Mouse (Mus musculus) megakaryocyte, embryonic 14.5 days (primary cell): ENCODE results near the gene Cspg4. TPM values are rescaled to one million over a fixed set of nuclear protein-coding genes. Genes with fewer than 3 reads are reported as not detected.
A peak's percentile ranks its signal among the peaks of the same experiment; 100 is the strongest.

Experiments used
- H3K27me3 ChIP-seq: replicated peaks from 2 replicates; pipeline ENCODE3; 2012; ENCODE audit warnings: inconsistent platforms
- H3K36me3 ChIP-seq: replicated peaks from 2 replicates; pipeline ENCODE3; 2012; ENCODE audit warnings: low read length, inconsistent platforms, mixed read lengths
- H3K4me1 ChIP-seq: 2 replicates; pipeline ENCODE4 v1.6.1; 2012; ENCODE audit warnings: inconsistent platforms
- H3K4me3 ChIP-seq: replicated peaks from 2 replicates; pipeline ENCODE3; 2012; ENCODE audit warnings: moderate library complexity, mild to moderate bottlenecking, inconsistent platforms
- H3K9me3 ChIP-seq: 2 replicates; pipeline ENCODE4 v1.6.1; 2012; ENCODE audit warnings: inconsistent platforms
- FLI1 ChIP-seq: IDR thresholded peaks from 2 replicates; pipeline ENCODE4 v1.6.1; 2012; ENCODE audit warnings: low read length, inconsistent platforms, mixed read lengths
- GATA1 ChIP-seq: IDR thresholded peaks from 3 replicates; pipeline ENCODE4 v1.6.1; 2012; ENCODE audit warnings: mixed read lengths, low read length, inconsistent platforms, borderline replicate concordance
- polyA plus RNA-seq: library from polyadenylated mRNA; stranded (reverse); fragments of >175 nt; gene quantifications from 2 replicates; pipeline ENCODE4 v1.2.3, GENCODE M21; 2012; ENCODE audit warnings: low replicate concordance; ENCODE audit not compliant: insufficient read depth

Gene Cspg4
- 0.01 TPM in 1 of 2 replicates, not detected in the other for polyA plus RNA-seq

DNA sequence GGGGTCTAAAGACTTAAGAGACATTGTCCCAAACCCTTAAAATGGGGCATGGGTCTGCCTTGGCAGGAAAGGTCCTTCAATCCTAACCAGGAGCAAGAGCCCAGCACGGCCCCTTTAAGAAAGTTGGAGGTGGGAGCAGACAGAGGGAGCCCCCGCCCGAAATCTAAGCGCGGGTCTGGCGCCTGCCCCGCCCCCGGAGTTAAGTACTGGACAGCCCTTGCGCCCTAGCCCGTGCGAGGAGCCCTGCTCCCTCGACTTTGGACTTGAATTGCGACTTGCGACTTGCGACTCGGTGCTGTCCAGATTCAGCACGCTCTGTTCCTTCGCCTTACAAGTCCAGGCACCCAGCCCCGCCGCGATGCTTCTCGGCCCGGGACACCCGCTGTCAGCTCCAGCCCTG is at the start of gene Cspg4:
Gene Cspg4, plus strand, starts transcription at position 202 of the 400 bp plus-strand sequence.
- Histone ChIP-seq H3K9me3 (no peaks in the 10 kb centered on the region), H3K27me3 (peaks cover 90% of the 10 kb centered on the region), H3K4me1 (no peaks in the 10 kb centered on the region), H3K36me3 (no peaks in the 10 kb centered on the region), H3K4me3 (no peak within 1 kb of the TSS)
- TF ChIP-seq GATA1 (no peak), FLI1 (no peak)

DNA sequence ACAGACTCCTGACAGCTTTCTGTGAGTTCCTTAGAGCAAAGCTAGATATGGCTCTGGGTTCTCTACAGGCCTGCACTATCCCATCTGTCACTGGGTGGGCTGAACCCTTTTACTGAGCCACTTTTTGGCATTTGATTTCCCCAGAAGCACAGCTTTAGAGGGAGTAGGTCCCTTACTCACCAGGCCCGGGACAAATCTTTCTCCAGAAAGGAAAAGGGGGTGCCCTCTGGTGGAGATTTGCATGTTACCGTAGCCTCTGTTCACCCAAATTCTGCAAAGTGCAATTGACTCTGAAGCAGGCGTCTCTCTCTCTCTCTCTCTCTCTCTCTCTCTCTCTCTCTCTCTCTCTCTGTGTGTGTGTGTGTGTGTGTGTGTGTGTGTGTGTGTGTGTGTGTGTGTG is 39.9 kb upstream of the Cspg4 start:
- Histone ChIP-seq H3K9me3 (no peaks in the 10 kb centered on the region), H3K27me3 (peaks cover 57% of the 10 kb centered on the region), H3K36me3 (no peaks in the 10 kb centered on the region), H3K4me1 (no peaks in the 10 kb centered on the region), H3K4me3 (no peak overlapping the region)
- no peak for TF ChIP-seq GATA1
- no peak for TF ChIP-seq FLI1

DNA sequence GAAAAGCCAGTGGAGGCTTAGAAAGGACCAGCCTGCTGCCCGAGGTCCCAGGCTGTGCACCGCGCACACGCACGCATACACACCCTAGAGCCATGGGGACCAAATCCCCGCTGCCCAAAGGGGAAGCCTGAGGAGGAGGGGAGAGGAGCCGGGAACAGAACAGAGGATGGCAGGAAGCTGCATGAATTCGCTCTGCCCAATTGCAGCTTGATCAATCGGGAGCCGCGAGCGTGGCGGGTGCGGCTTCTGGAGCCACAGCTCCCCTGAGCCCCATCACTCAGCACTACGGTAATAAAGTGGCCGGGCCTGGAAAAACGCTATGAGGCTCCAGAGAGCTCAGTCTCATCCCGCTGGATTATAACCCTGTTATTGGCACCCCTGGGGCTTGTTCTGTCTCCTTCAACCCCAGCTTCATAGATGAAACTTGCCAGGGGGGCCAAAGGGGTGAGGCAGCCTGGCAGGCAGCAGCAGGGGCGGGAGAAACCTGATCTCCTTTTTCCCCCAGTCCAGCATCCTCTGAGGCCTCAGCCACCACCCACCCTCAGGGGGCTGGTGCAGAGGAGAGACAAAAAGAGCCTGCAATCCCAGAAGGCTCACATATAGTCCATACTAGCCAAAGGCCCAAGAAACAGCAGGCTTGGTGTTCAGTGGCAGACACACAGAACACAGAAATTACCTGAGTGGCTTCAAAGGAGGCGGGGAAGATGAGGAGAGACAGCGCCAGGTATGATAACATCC is 39.2 kb upstream of the Cspg4 start:
- Histone ChIP-seq H3K9me3 (no peaks in the 10 kb centered on the region), H3K4me3 (no peak overlapping the region), H3K27me3 (peaks cover 63% of the 10 kb centered on the region), H3K36me3 (no peaks in the 10 kb centered on the region), H3K4me1 (no peaks in the 10 kb centered on the region)
- TF ChIP-seq FLI1 (no peak), GATA1 (no peak)

- Histone ChIP-seq H3K4me1 (peaks cover 12% of the 10 kb centered on the region), H3K36me3 (no peaks in the 10 kb centered on the region), H3K27me3 (peaks cover 70% of the 10 kb centered on the region), H3K9me3 (no peaks in the 10 kb centered on the region), H3K4me3 (no peak overlapping the region)
- TF ChIP-seq FLI1 (no peak), GATA1 (no peak)
Observed at GRCm38 (mm10) chr9:56828146-56828545, 36.7 kb upstream of the Cspg4 start.

DNA sequence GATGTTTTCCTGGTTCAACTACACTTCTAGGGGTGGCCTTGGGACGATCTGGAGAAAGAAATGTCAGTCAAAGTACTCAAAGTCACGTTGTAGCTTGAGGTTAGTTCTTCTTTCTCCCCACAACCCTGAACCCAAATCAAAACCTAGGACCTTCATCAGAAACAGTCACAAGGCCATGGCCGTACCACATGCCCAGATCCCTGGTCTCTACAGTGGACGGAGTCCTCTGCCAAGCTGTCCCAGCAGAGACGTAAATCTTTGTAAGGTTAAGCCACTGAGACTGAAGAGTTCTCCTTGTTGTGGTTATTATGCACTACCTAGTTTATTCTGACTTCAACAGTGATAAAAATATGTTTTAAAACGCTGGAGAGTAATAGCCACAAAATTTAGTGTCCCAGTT is 36.0 kb upstream of the Cspg4 start:
- H3K4me3 ChIP-seq = no peak overlapping the region
- H3K4me1 ChIP-seq = peaks cover 15% of the 10 kb centered on the region
- TF ChIP-seq GATA1 (no peak), FLI1 (no peak)
- H3K36me3 ChIP-seq = no peaks in the 10 kb centered on the region
- no peaks in the 10 kb centered on the region for H3K9me3 ChIP-seq
- H3K27me3 ChIP-seq = peaks cover 75% of the 10 kb centered on the region

DNA sequence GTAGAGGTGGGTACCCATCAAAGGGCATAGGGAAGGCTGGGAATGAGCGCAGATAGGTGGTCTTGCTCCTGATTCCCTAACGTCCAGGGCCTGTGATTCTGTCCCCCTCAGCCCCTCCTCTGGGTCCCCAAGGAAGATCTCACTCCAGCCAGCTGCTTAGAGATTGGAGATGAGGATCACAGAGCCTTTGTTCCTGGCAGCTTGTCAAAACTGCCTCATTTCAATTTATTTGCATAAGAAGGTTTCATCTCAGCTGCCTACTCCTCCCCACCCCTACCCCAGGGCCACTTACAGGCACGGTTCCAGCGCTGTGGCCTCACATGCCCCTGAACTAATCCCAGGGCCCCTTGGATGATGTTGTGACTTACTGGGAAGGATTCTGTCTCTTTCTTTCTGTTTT is 34.7 kb upstream of the Cspg4 start:
- no peaks in the 10 kb centered on the region for H3K36me3 ChIP-seq
- peaks cover 18% of the 10 kb centered on the region for H3K4me1 ChIP-seq
- no peak overlapping the region for H3K4me3 ChIP-seq
- TF ChIP-seq GATA1 (no peak), FLI1 (no peak)
- peaks cover 71% of the 10 kb centered on the region for H3K27me3 ChIP-seq
- H3K9me3 ChIP-seq = no peaks in the 10 kb centered on the region

DNA sequence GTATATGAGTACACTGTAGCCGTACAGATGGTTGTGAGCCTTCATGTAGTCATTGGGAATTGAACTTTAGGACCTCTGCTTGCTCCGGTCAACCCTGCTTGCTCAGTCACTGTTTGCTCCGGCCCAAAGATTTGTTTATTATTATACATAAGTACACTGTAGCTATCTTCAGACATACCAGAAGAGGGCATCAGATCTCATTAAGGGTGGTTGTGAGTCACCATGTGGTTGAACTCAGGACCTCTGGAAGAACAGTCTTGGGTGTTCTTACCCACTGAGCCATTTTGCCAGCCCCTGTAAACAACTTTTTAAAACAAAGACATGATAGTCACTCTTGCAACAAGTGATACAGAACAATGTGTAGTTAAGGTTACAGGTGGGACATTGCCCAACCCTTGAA is 32.9 kb upstream of the Cspg4 start:
- no peaks in the 10 kb centered on the region for H3K9me3 ChIP-seq
- H3K4me1 ChIP-seq = peaks cover 19% of the 10 kb centered on the region
- no peaks in the 10 kb centered on the region for H3K36me3 ChIP-seq
- TF ChIP-seq FLI1 = no peak
- no peak for TF ChIP-seq GATA1
- H3K4me3 ChIP-seq = no peak overlapping the region
- peaks cover 69% of the 10 kb centered on the region for H3K27me3 ChIP-seq

DNA sequence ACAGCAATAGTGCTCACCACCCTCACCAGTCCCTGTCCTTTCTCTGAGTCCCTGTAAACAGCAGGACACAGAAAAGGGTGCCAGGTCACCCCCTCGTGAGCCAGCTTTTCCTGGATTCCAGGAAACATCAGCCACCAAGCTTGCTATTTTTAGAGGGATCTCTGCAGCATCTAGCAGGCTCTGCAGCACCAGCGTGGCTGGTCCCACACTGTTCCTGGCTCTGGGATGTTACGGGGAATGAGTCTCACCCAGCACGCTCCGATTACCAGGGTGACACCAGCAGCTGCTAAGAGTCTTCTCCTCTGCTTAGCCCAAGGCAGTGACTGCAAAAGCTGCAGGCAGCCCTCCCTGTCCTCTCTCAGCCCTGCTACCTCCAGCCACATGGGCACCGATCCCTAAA is 31.9 kb upstream of the Cspg4 start:
- Histone ChIP-seq H3K4me3 (peak overlapping the region; percentile 12), H3K4me1 (peaks cover 19% of the 10 kb centered on the region), H3K9me3 (no peaks in the 10 kb centered on the region), H3K36me3 (no peaks in the 10 kb centered on the region), H3K27me3 (peaks cover 69% of the 10 kb centered on the region)
- no peak for TF ChIP-seq GATA1
- no peak for TF ChIP-seq FLI1

GRCm38 (mm10) chr9:56835152-56835551 is 29.7 kb upstream of the Cspg4 start:
- TF ChIP-seq FLI1 = no peak
- TF ChIP-seq GATA1 = no peak
- H3K4me1 ChIP-seq = peaks cover 19% of the 10 kb centered on the region
- peaks cover 73% of the 10 kb centered on the region for H3K27me3 ChIP-seq
- H3K4me3 ChIP-seq = no peak overlapping the region
- H3K36me3 ChIP-seq = no peaks in the 10 kb centered on the region
- no peaks in the 10 kb centered on the region for H3K9me3 ChIP-seq

DNA sequence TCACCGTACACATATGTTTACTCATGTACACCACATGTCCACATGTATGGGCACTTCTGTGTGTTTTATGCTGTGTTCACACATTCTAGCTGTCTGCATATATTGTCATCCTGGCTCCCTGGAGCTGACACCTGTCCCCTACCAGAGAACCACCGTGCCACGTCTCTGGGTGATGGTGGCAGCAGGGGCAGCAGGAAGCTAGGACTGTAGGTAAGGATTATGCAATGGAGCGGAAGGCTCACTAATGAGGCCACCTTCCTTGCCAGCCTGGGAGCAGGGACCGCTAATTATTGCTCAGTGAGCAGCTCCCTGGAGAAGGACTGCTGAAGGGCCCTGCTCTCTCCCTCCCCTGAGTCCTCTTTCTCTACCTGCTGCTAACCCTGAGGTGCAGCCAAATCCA is 24.1 kb upstream of the Cspg4 start:
- no peaks in the 10 kb centered on the region for H3K9me3 ChIP-seq
- H3K4me3 ChIP-seq = no peak overlapping the region
- TF ChIP-seq GATA1 (no peak), FLI1 (no peak)
- peaks cover 83% of the 10 kb centered on the region for H3K27me3 ChIP-seq
- H3K4me1 ChIP-seq = peaks cover 5% of the 10 kb centered on the region; the same call in 1 of the 2 replicates
- no peaks in the 10 kb centered on the region for H3K36me3 ChIP-seq
